Mouse (Mus musculus) intestine, embryonic 14.5 days (tissue): ENCODE data around the gene Golm1. TPM values are rescaled to one million over a fixed set of nuclear protein-coding genes. Genes with fewer than 3 reads are reported as not detected.

Experiments
- ATAC-seq: fragments of 200-750 bp; cut with Nextera tagmentation; replicated peaks from 2 replicates; pipeline ENCODE4 v1.8.0; 2017; ENCODE audit warnings: low read depth, moderate number of reproducible peaks, moderate TSS enrichment, moderate library complexity; ENCODE audit not compliant: low FRiP score, low TSS enrichment
- DNase-seq: peaks from one replicate; pipeline ENCODE4 v3.0.0-alpha.2; 2018; ENCODE audit warnings: low spot score
- H3K27ac ChIP-seq: fragments of 300-500 bp; sonication (generic); 2 replicates; pipeline ENCODE4 v1.5.1; 2014; ENCODE audit warnings: low read depth, mild to moderate bottlenecking, control low read depth
- H3K27me3 ChIP-seq: fragments of 300-500 bp; sonication (generic); replicated peaks from 2 replicates; pipeline ENCODE4 v1.6.1; 2014; ENCODE audit warnings: low read length, control low read depth; ENCODE audit not compliant: control insufficient read depth, insufficient read depth
- H3K36me3 ChIP-seq: fragments of 300-500 bp; sonication (generic); 2 replicates; pipeline ENCODE4 v1.6.1; 2014; ENCODE audit warnings: low read length, control low read depth; ENCODE audit not compliant: control insufficient read depth, insufficient read depth
- H3K4me1 ChIP-seq: fragments of 300-500 bp; sonication (generic); replicated peaks from 2 replicates; pipeline ENCODE4 v1.6.1; 2014; ENCODE audit warnings: low read length, control low read depth, mixed read lengths; ENCODE audit not compliant: control insufficient read depth, insufficient read depth
- H3K4me2 ChIP-seq: fragments of 300-500 bp; sonication (generic); 2 replicates; pipeline ENCODE4 v1.6.1; 2014; ENCODE audit warnings: low read length
- H3K4me3 ChIP-seq: fragments of 300-500 bp; sonication (generic); 2 replicates; pipeline ENCODE4 v1.5.1; 2014; ENCODE audit warnings: low read depth, low read length, control low read depth, mixed read lengths
- H3K9ac ChIP-seq: fragments of 300-500 bp; sonication (generic); 2 replicates; pipeline ENCODE4 v1.6.1; 2014; ENCODE audit warnings: mild to moderate bottlenecking, low read length
- H3K9me3 ChIP-seq: fragments of 300-500 bp; sonication (generic); 2 replicates; pipeline ENCODE4 v1.6.1; 2016; ENCODE audit warnings: low read length, control low read depth; ENCODE audit not compliant: control insufficient read depth
- WGBS: fragments of 180-500 bp; shearing (Covaris S2); extraction: QIAGEN DNeasy Blood & Tissue Kit; methylation state at CpG from one replicate; pipeline ENCODE4 v1.1.7; 2014; 5-methylcytosine and 5-hydroxymethylcytosine counted together
- polyA plus RNA-seq: library from polyadenylated mRNA; unstranded; fragments of >200 nt; fragmentation: Nextera tagmentation; extraction: Ambion mirVana; gene quantifications from 2 replicates; pipeline ENCODE4 v1.2.1, GENCODE M21; 2014

The Golm1 gene
- polyA plus RNA-seq, 1 experiment from 2014 or later: 86.5 TPM

DNA sequence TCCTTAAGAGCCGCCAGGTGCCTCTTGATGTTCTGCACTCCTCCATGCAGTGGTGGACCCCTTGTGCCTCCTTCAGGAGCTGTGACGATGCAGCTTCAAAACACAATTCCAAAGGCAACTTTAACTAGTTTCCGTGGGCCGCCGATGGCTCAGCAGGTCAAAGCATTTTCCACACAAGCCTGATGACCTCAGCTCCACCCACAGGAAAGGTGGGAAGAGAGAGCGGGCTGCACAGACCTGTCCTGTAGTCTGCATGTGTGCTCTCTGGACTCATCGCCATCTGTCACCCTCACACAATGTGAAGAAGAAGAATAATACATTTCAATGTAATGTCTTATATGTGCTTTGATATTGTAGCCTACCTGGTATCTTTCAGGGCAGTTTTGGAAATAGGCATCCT, 48.9 kb downstream of the Golm1 start:
- 91% methylated on average over 7 of the region's 7 CpGs for WGBS
- no peaks in the 10 kb centered on the region for H3K4me1 ChIP-seq
- no peaks in the 10 kb centered on the region for H3K27me3 ChIP-seq
- H3K9ac ChIP-seq: no peak overlapping the region
- peaks cover 95% of the 10 kb centered on the region for H3K36me3 ChIP-seq
- no peak overlapping the region for H3K4me2 ChIP-seq
- no peaks in the 10 kb centered on the region for H3K9me3 ChIP-seq
- no peak overlapping the region for H3K4me3 ChIP-seq
- no peak for DNase-seq
- no peak for ATAC-seq
- H3K27ac ChIP-seq: no peak overlapping the region

GRCm38 (mm10) chr13:59624903-59625302, 50.7 kb downstream of the Golm1 start:
- no peaks in the 10 kb centered on the region for H3K4me1 ChIP-seq
- peaks cover 94% of the 10 kb centered on the region for H3K36me3 ChIP-seq
- ATAC-seq: no peak
- DNase-seq: no peak
- no peak overlapping the region for H3K4me2 ChIP-seq
- WGBS: 70% methylated on average over 5 of the region's 5 CpGs
- H3K27ac ChIP-seq: no peak overlapping the region
- no peaks in the 10 kb centered on the region for H3K27me3 ChIP-seq
- H3K4me3 ChIP-seq: no peak overlapping the region
- H3K9ac ChIP-seq: no peak overlapping the region
- no peaks in the 10 kb centered on the region for H3K9me3 ChIP-seq

GRCm38 (mm10) chr13:59624389-59624788, 51.2 kb downstream of the Golm1 start:
- H3K9ac ChIP-seq: no peak overlapping the region
- H3K27me3 ChIP-seq: no peaks in the 10 kb centered on the region
- 67% methylated on average over 3 of the region's 3 CpGs for WGBS
- no peak overlapping the region for H3K27ac ChIP-seq
- H3K36me3 ChIP-seq: peaks cover 92% of the 10 kb centered on the region
- no peak for ATAC-seq
- H3K4me3 ChIP-seq: no peak overlapping the region
- H3K9me3 ChIP-seq: no peaks in the 10 kb centered on the region
- no peak for DNase-seq
- H3K4me1 ChIP-seq: no peaks in the 10 kb centered on the region
- H3K4me2 ChIP-seq: no peak overlapping the region

- Histone ChIP-seq H3K4me1 (no peaks in the 10 kb centered on the region), H3K36me3 (peaks cover 91% of the 10 kb centered on the region), H3K9ac (no peak overlapping the region), H3K4me2 (no peak overlapping the region), H3K27ac (no peak overlapping the region), H3K4me3 (no peak overlapping the region), H3K27me3 (no peaks in the 10 kb centered on the region), H3K9me3 (no peaks in the 10 kb centered on the region)
- 91% methylated on average over 7 of the region's 7 CpGs for WGBS
- ATAC-seq: no peak
- DNase-seq: no peak
These were observed 53.7 kb downstream of the Golm1 start for GRCm38 (mm10) chr13:59621643-59622489.

GRCm38 (mm10) chr13:59618463-59618862, 57.1 kb downstream of the Golm1 start:
- no peak overlapping the region for H3K27ac ChIP-seq
- ATAC-seq (no peak), DNase-seq (no peak)
- no peak overlapping the region for H3K4me3 ChIP-seq
- WGBS: 85% methylated on average over 6 of the region's 6 CpGs
- no peaks in the 10 kb centered on the region for H3K4me1 ChIP-seq
- H3K36me3 ChIP-seq: peaks cover 80% of the 10 kb centered on the region
- no peaks in the 10 kb centered on the region for H3K27me3 ChIP-seq
- no peak overlapping the region for H3K9ac ChIP-seq
- no peak overlapping the region for H3K4me2 ChIP-seq
- no peaks in the 10 kb centered on the region for H3K9me3 ChIP-seq

- no peaks in the 10 kb centered on the region for H3K27me3 ChIP-seq
- no peak overlapping the region for H3K4me3 ChIP-seq
- peaks cover 80% of the 10 kb centered on the region for H3K36me3 ChIP-seq
- H3K4me2 ChIP-seq: no peak overlapping the region
- no peak overlapping the region for H3K27ac ChIP-seq
- WGBS: 69% methylated on average over 4 of the region's 4 CpGs
- ATAC-seq (no peak), DNase-seq (no peak)
- H3K4me1 ChIP-seq: no peaks in the 10 kb centered on the region
- H3K9ac ChIP-seq: no peak overlapping the region
- H3K9me3 ChIP-seq: no peaks in the 10 kb centered on the region
These were observed 60.1 kb downstream of the Golm1 start for GRCm38 (mm10) chr13:59615554-59615953.

DNA sequence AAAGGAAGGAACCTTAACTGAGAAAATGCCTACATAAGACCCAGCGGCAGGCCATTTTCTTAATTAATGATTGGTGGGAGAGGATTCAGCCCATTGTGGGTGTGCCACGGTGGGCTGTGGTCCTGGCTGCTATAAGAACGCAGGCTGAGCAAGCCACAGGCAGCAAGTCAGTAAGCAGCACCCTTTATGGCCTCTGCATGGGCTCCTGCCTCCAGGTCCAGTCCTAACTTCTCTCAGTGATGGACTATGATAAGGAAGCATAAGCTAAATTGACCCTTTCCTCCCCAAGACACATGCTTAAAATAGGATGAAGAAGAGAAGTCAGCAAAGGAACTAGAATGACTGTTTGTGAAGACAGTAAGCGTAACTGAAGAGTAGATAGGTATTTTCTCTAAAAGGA, 60.5 kb downstream of the Golm1 start:
- no peaks in the 10 kb centered on the region for H3K27me3 ChIP-seq
- ATAC-seq (0 out of 2 replicates have a peak, but pooled peaks have one; percentile 19), DNase-seq (no peak)
- no peak overlapping the region for H3K27ac ChIP-seq
- H3K9ac ChIP-seq: no peak overlapping the region
- H3K4me1 ChIP-seq: no peaks in the 10 kb centered on the region
- H3K36me3 ChIP-seq: peaks cover 80% of the 10 kb centered on the region
- no peak overlapping the region for H3K4me2 ChIP-seq
- H3K9me3 ChIP-seq: no peaks in the 10 kb centered on the region
- no peak overlapping the region for H3K4me3 ChIP-seq
- 82% methylated on average over 4 of the region's 4 CpGs for WGBS

- peaks cover 84% of the 10 kb centered on the region for H3K36me3 ChIP-seq
- no peak for ATAC-seq
- no peak for DNase-seq
These were observed 61.7 kb downstream of the Golm1 start for GRCm38 (mm10) chr13:59613868-59614267.

GRCm38 (mm10) chr13:59610437-59610836, 65.2 kb downstream of the Golm1 start:
- no peaks in the 10 kb centered on the region for H3K27me3 ChIP-seq
- 95% methylated on average over 2 of the region's 2 CpGs for WGBS
- peaks cover 96% of the 10 kb centered on the region for H3K36me3 ChIP-seq
- H3K4me2 ChIP-seq: no peak overlapping the region
- ATAC-seq (no peak), DNase-seq (no peak)
- H3K4me3 ChIP-seq: no peak overlapping the region
- no peaks in the 10 kb centered on the region for H3K4me1 ChIP-seq
- H3K9ac ChIP-seq: no peak overlapping the region
- no peaks in the 10 kb centered on the region for H3K9me3 ChIP-seq
- H3K27ac ChIP-seq: no peak overlapping the region

More at GRCm38 (mm10) chr13:59613868-59614267, 61.7 kb downstream of the Golm1 start:
- H3K4me3 ChIP-seq: no peak overlapping the region
- H3K9ac ChIP-seq: no peak overlapping the region
- H3K27me3 ChIP-seq: no peaks in the 10 kb centered on the region
- no peaks in the 10 kb centered on the region for H3K4me1 ChIP-seq
- H3K4me2 ChIP-seq: no peak overlapping the region
- 73% methylated on average over 4 of the region's 4 CpGs for WGBS
- no peak overlapping the region for H3K27ac ChIP-seq
- no peaks in the 10 kb centered on the region for H3K9me3 ChIP-seq
